Mouse (Mus musculus) brain, adult 10 weeks (tissue): ENCODE data around the gene Evi5l. TPM values are rescaled to one million over a fixed set of nuclear protein-coding genes. Genes with fewer than 3 reads are reported as not detected.

Experiments
- polyA plus RNA-seq: library from polyadenylated mRNA; stranded (reverse); fragments of 350-450 nt; fragmentation: Illumina TruSeq; extraction: RNeasy Lipid Tissue Mini Kit (QIAGEN cat#74804); gene quantifications from one replicate; pipeline ENCODE4 v1.2.3, GENCODE M21; 2015; ENCODE audit warnings: low read depth, low replicate concordance

Gene Evi5l
- 66.6 TPM for polyA plus RNA-seq

GRCm38 (mm10) chr8:4165852-4166751 lies at the start of gene Evi5l:
Evi5l (plus strand) TSS chr8:4166567.

GRCm38 (mm10) chr8:4133798-4134197 lies 32.6 kb upstream of the Evi5l start, which contains the start of gene Cd209g:
Cd209g (plus strand) TSS chr8:4134098.

GRCm38 (mm10) chr8:4216791-4217621 lies 50.6 kb downstream of the Evi5l start, which contains the start of gene Prr36:
Prr36 (minus strand) TSS chr8:4217459.

DNA sequence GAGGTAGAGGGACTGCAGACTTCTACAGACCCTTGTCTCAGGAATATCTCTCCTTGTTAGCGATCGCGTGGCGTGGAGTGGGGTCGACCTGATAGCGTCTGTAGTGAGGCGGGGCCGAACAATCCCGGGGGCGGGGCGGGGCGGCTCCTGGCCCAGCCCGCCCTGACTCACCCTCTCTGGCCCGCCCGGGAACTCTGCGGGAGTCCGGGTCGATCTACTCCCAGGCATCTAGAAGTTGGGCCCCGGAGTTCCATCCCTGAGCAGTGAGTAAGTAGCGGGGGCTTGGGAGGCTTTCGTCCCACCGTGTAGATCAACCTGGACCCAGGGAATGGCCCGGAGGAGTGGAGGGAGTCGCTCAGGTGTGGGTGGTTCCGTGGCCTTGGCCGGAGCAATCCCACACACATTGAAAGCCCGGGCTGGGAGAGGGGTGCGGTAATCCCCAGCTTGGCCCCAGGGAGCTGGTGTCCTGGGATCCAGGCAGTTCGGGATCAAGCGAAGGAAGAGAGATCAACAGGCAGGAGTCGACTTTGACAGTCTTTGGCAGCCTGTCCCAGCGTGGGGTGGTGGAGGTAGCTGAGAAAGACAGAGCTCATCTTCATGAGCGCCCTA lies 60.5 kb downstream of the Evi5l start, which contains the start of gene Lrrc8e:
Gene Lrrc8e, plus strand, starts transcription at position 89 of the 609 bp plus-strand sequence.

GRCm38 (mm10) chr8:4238434-4239192 lies 72.2 kb downstream of the Evi5l start, which contains the start of the genes Map2k7 and Gm49320:
Map2k7 (plus strand) TSS chr8:4238740.
Gm49320 (plus strand) TSS chr8:4238865.

DNA sequence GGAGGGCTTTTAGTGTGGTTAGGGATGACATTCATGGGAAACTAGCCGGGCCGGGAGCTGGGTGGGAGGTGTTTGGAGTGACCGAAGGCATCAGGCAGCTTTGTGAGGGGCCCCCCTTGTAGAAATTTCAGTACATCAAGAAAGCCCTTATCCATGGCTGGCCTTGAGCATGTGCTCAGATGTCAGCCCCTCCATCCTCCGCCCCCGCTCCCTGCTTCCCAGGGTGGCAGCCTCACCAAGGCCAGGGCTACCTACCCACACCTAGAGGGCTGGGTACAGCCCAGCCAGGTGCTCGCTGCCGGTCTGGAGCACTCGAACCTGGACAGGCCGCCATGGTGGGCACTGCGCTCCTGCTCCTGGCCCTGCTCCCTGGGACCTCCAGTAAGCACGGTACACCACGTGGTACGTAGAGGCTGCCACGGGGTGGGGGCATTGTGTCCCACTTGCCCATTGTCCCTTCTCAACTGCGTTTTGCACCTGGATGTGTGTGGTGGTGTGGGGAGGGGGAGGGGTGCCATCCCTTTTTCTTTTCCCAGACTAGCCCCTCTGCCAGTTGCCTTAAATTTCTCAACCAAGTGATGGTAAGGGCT lies 81.7 kb downstream of the Evi5l start, which contains the start of gene Tgfbr3l:
Gene Tgfbr3l, plus strand, starts transcription at position 264 of the 590 bp plus-strand sequence.

DNA sequence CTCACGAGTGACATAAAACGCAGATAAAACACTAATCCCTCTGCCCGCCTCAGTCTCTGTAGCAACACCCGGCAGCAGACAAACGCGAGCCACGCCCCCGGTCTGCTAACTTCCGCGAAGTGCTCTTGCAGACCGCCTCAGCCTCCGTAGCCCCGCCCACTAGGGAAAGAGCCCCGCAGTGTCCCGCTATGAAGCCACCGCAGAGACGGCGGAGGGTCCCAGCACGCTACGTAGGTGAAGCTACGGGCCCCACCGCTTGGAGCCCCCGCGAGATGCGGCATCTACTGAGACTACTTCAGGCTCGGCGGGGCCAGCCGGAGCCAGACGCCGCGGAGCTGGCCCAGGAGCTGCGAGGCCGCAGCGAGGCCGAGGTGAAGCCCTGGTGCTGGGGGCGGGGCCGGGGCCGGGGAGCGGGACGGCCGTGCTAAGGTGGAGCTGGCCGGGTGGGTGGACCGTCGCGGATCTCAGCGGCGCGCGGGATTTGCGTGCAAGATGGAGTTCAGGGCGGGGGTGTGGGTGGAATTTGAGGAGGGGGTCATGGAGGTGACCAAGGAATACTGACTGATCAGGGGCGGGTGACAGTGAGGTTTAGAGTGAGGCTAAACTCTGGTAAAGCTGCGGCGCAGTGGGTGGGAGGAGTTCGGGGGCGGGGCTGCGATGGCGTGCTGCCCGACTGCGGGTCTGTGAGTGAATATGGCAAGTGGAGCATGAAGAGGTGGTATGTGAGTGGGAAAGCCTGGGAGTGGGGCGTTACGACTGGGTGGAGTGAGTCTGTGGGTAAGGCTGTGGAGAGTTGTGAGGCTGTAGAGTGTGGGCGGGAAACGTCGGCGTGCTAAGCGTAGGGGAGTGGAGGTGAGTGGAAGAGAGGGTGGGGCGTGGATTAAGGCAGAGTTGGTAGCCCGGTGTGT lies 86.8 kb downstream of the Evi5l start, which contains the start of gene Snapc2:
Gene Snapc2, plus strand, starts transcription at position 147 of the 908 bp plus-strand sequence.

GRCm38 (mm10) chr8:4259125-4259804 lies 92.9 kb downstream of the Evi5l start, which contains the start of gene Ctxn1:
Ctxn1 (minus strand) TSS chr8:4259274.

Other genes starting within 250 kb of the Evi5l start
- gene Cd209b, start 239.7 kb upstream of the Evi5l start, polyA plus RNA-seq, result not detected
- gene Cd209c, start 211.8 kb upstream of the Evi5l start, polyA plus RNA-seq, result 0.39 TPM
- gene Cd209f, start 60.7 kb upstream of the Evi5l start, polyA plus RNA-seq, result 0.95 TPM
- gene Cd209g, start 32.5 kb upstream of the Evi5l start, polyA plus RNA-seq, result not detected
- gene Prr36, start 50.9 kb downstream of the Evi5l start, polyA plus RNA-seq, result 12.3 TPM
- gene Lrrc8e, start 60.3 kb downstream of the Evi5l start, polyA plus RNA-seq, result not detected
- 57.1 TPM for gene Map2k7, start 72.2 kb downstream of the Evi5l start, polyA plus RNA-seq
- 1.7 TPM for gene Gm49320, start 72.3 kb downstream of the Evi5l start, polyA plus RNA-seq
- 6.5 TPM for gene Tgfbr3l, start 81.6 kb downstream of the Evi5l start, polyA plus RNA-seq
- gene Snapc2, start 86.5 kb downstream of the Evi5l start, polyA plus RNA-seq, result 40.7 TPM
- 546 TPM for gene Ctxn1, start 92.7 kb downstream of the Evi5l start, polyA plus RNA-seq
- gene Timm44, start 109.3 kb downstream of the Evi5l start, polyA plus RNA-seq, result 73.6 TPM
- 14.3 TPM for gene Ccl25, start 158.6 kb downstream of the Evi5l start, polyA plus RNA-seq
- gene Elavl1, start 158.8 kb downstream of the Evi5l start, polyA plus RNA-seq, result 28.6 TPM